Mouse (Mus musculus): ENCODE results near the gene Kcnn1. TPM values are rescaled to one million over a fixed set of nuclear protein-coding genes. Genes with fewer than 3 reads are reported as not detected.

Kcnn1 gene
- total RNA-seq, 2 experiments from 2014 or later = 27.9 to 33.2 TPM

DNA sequence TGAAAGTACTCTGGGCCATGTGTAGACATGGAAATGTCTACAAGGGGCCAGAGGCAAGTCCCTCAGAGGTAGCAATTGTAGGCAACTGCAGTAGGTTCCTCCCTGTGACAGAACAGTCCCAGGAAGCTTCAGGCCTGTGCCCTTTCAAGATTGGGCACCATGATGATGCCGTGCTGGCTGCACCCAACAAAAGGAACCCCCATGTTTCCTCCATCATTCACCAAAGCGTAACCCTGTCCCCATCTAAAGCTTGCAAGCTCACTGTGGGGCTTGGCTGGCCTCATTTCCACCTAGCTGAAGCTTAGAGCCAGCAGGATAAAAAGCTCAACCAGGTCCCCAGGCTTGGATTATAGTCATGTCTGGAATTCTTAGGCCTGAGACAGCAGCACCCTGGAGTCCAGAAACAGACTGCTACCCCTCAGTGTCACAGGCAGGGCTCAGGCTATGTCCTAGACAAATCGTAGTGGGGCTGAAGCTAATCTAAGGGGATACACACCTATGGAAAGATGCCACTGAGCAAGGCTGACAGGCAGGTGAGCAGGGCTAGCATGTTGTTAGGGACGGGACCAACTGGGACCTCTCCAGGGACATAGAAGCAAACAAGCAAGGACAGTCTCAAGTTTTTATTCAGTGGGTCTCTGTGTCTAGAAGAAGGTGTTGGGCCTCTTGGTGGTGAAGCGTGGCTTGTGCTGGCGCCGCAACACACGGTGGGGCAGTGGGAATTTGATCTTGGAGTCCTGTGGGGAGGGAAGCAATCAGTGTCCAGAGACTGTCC is 31.9 kb upstream of the Kcnn1 start:
- DNase-seq (ENCODE audit: extremely low spot score in 1 of 2, low spot score in 2 of 2) = no peak
- intact Hi-C loops (cut with DNase I) = loop anchor here (5.0 kb wide), 1 partner anchor 482 kb away; no protein-coding TSS in a partner anchor

DNA sequence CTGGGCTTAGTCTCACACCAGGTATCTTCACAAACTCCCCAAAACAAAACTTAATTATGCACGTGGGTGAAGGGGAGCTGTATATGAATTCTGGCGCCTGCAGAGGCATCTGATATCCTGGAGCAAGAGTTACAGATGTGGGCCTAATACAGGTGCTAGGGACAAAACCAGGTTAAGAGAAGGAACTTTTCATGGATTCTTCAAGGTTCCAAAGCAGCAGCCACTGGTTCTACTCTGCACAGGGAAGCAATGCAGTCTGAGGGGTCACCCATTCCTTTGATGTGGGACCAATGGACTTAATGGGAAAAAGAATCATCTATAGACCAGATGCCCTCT is 31.3 kb upstream of the Kcnn1 start:
- DNase-seq (ENCODE audit: extremely low spot score in 1 of 2, low spot score in 2 of 2) = no peak
- intact Hi-C loops (cut with DNase I) = no loop called here

DNA sequence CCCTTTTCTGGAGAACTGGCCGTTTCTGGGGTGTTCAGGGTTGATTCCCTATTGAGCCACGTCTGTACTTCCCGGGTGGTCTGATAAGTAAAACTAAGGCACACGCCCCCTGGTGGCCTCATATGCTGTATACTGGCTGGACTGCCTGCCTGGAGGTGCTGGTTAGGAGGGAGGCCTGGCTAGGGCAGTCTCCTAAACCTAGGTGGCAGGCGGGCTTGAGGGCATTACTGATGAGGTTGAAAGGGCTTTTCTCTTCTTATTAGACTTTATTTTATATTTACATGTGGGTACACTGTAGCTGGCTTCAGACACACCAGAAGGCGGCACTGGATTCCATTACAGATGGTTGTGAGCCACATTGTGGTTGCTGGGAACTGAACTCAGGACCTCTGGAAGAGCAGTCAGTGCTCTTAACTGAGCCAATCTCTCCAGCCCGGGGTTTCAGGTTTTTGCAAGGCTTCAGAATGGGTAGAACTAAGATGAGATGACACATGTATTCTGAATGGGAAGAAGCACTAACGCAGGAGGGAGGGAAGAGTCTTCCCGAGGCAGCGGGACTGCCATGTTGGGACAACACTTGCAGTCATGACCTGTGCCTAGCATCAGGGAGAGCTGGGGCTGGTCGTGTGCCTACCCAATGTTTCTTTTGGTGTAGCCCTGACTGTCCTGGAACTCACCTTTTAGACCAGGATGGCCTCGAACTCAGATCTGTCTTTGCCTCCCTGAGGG is 30.8 kb upstream of the Kcnn1 start:
- DNase-seq (ENCODE audit: extremely low spot score in 1 of 2, low spot score in 2 of 2) = peak; percentile 71 to 87
- intact Hi-C loops (cut with DNase I) = no loop called here

DNA sequence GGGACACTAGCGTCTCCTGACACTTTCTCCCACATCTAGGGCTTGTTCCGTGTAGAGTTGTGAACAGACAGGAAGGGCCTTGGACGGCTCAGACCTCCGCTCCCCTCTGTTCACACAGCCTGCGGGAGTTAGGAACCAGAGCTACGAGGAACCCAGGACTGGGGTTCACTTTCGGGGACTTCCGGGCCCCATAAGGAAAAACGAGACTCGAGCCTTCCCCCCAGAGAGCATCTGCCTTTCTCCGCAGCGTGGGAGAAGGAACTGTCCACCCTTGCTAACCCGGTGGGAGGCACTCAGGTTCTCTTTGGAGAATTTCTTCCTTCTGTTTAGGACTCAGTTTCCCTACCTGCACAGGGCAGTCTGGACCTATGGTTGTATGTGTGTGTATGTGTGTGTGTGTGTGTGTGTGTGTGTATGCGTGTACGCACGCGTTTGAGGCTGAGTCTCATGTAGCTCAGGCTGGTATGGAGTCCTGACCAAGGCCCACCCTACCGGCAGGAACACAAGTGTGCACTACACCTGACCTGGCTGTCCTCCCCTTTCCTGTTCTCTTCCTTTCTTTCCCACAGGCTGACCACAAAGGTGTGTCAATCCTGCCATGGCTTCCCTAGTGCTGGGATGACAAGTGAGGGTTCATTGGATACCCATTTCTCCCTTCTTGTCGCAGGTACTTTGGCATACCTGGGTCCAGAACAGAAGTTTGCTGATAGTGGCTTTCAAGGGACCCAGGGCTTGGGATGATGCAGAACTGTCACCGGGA is 30.0 kb upstream of the Kcnn1 start:
- no peak for DNase-seq (ENCODE audit: extremely low spot score in 1 of 2, low spot score in 2 of 2)
- intact Hi-C loops (cut with DNase I) = no loop called here

DNA sequence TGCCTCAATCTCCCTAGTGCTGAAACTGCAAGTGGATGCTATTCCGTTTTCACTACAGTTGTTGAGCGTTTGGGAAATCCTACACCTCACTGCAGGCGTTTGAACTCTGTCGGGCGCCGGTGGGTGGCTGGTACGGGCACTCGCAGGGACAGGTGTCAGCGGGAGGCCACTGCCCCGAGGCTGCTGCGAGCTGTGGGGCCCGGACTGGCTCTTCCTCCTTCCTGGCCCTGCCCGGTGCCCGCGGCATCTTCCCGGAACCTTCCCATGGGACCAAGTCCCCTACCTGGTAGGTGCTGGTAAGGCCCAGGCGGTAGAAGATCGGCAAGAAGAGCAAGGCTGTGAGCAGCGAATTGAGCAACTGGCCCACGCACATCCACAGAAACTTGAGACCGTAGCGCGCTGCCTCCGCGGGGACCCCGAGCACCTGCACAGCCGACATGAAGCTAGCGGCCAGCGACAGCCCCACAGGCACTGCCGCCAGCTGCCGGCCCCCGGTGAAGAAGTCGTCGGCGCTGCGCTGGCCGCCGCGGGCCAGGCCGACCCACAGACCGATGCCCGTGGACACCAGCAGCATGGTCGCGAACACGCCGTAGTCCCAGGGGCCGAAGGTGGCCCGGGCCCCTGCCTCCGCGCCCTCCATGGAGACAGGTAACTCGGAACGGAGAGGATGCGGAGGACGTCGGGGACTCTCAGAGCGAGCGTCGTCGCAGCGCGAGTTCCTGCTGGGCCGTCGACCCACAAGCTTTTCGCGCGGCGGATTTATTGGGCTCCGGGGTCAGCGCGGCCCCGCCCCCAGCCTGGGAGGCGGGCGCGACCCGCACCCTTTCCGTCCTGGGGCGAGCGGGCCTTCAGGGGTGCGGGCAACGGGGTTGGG is 29.2 kb upstream of the Kcnn1 start, which contains the start of gene Slc5a5:
Slc5a5 (minus strand) TSS at position 736 of the 874 bp plus-strand sequence.
- peak in 1 of 2 experiments; percentile 42 for DNase-seq (ENCODE audit: extremely low spot score in 1 of 2, low spot score in 2 of 2)
- intact Hi-C loops (cut with DNase I) = no loop called here

DNA sequence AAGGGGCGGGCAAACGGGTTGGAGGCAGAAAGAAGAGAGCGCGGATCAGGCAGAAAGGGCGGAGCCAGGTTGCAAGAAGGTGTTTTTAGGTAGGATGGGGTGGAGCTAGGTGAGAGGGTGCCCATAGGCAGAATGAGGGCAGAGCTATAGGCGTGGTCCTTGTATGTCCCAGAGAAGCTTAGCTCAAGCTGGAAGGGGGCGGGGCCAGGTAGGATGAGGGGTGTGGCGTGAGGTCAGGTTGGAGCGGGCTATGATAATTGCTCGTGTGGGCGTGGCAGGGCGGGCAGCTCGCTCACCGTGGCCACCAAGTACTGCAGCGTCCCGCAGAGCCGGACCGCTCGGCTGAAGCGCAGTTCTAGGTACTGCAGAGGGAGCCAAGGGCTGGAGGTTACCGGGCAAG is 28.3 kb upstream of the Kcnn1 start:
- intact Hi-C loops (cut with DNase I) = no loop called here
- peak in 1 of 2 experiments; percentile 61 for DNase-seq (ENCODE audit: extremely low spot score in 1 of 2, low spot score in 2 of 2)

DNA sequence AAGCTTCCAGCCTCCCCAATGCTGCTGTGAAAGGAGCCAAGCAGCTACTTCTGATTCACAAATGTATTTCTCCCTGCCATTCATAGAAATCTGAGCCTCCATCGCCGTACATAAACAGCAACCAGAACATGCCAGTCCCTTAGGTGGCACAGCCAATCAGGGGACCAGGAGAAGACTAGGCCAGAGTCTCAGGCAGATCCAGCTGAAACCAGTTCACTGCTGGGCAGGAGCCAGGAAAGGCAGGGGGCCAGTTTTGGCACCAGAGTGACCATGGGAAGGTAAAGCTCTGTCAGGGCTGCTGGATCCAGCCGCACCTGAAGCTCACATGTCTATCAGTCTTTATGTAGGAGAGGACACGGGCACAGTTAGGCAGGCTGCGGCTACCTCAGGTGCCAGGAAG is 27.6 kb upstream of the Kcnn1 start:
- peak in 1 of 2 experiments; percentile 33 for DNase-seq (ENCODE audit: extremely low spot score in 1 of 2, low spot score in 2 of 2)
- intact Hi-C loops (cut with DNase I) = no loop called here

DNA sequence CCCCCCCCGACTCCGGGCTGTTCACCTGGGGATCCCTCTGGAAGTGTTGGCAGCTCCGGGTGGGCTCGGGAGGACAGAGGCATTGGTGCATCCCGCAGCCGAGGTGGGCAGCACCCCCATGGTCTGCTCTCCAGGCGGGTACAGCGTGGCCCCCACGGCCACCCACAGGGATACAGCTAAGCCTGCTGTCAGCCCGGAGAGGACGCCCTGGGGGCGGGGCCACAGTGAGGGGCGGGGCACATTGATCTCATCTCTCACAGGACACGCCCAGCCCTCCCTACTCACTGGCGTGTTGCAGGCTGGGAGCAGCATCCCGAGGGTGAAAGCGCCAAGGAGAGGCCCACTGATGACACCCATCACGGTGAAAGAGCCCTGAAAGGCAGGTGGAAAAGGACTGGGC is 24.6 kb upstream of the Kcnn1 start:
- peak in 1 of 2 experiments; percentile 77 for DNase-seq (ENCODE audit: extremely low spot score in 1 of 2, low spot score in 2 of 2)
- intact Hi-C loops (cut with DNase I) = no loop called here

DNA sequence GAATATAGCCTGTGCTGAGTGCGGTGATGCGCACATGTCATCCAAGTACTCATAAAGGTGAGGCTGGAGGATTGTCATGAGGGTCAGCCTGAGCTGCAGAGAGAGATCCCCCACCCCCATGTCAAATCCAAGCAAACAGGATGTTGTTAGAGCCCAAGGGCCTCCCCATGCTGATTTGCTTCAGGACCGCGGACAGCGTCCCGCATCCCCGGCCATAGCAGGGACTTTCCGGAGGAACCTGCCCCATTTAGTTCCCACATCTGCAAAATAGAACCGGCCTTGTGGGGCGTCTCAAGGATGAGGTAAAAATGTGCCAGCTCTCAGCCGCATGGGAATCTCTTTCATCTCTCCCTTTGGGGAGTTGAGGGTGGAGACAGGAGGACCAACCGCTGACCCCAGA is 22.6 kb upstream of the Kcnn1 start:
- intact Hi-C loops (cut with DNase I) = no loop called here
- peak in 1 of 2 experiments; percentile 59 for DNase-seq (ENCODE audit: extremely low spot score in 1 of 2, low spot score in 2 of 2)

DNA sequence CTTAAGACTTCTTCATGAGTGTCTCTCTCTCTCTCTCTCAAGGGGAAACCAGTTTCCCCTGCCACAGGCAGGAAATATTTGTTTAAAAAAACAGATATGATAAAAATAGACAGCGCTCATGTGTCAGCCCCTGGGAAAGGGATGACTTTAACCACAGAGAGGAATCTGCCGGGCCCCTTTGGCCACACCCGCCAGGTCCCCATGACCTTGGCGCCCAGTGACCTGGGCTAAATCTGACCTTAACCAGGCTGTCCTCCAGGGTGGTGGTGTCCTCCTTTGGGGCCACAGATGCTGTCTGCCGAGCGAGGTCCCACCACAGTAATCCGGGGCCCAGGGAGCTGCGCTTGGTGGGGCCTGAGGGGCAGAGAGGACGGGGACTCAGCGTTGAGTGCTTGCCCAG is 21.6 kb upstream of the Kcnn1 start:
- DNase-seq (ENCODE audit: extremely low spot score in 1 of 2, low spot score in 2 of 2) = peak in 1 of 2 experiments; percentile 28
- intact Hi-C loops (cut with DNase I) = no loop called here

DNA sequence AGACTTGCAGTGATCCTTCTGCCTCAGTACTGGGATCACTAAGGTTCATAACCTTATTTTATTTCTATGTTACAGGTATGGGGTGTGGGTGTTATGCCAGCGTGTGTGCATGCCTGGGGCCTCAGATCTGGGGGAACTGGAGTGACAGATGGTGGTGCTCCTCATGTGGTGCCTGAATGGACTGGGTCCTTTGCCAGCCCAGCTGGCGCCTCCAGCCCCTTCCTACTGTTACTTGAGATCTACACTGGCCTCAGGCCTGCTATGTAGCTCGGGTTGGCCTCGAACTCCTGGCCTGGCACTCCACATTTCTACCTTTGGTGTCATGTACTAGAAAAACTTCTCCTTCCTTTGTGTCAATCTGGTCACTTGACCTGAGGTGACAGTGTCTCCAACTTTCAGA is 21.1 kb upstream of the Kcnn1 start:
- peak in 1 of 2 experiments; percentile 22 for DNase-seq (ENCODE audit: extremely low spot score in 1 of 2, low spot score in 2 of 2)
- intact Hi-C loops (cut with DNase I) = no loop called here

DNA sequence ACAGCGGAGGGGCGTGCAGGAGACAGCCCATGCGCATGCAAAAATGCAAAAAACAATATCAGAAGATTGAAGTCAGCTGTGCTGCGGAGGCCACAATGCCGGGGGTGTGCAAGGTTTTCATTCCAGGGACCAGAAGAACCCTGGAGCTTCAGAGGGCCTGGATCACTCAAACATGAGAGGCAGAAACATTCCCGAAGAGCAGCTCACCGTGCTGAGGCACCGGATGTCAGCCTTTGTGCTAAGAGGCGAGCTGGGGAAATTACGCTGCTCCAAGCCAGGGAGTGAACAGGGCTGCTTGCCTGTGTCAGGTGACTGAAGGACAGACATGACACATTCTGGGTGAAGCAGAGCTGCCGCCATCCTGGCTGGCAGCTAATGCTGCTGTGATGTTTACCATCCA is 17.5 kb upstream of the Kcnn1 start:
- DNase-seq (ENCODE audit: extremely low spot score in 1 of 2, low spot score in 2 of 2) = peak in 1 of 2 experiments; percentile 48
- intact Hi-C loops (cut with DNase I) = no loop called here

DNA sequence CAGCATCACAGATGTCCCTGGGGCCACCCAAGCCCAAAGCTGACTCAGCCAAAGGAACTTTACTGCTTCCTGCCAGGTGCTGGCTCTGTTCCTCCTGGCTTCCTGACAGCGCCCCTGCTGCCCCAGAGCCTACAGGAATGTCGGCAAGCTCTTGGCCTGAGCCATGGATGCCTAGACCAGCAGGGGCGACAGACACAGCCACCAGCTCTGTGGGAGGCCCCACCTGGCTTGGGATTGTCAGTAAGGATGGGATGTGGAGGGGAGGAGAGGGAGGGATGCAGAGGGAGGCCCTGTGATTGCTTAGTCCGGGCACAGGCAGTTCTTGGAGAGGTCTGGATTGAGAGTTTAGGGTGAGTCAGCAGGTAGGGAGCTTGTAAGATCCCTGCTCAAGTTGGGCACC is 17.1 kb upstream of the Kcnn1 start:
- intact Hi-C loops (cut with DNase I) = no loop called here
- peak in 1 of 2 experiments; percentile 88 for DNase-seq (ENCODE audit: extremely low spot score in 1 of 2, low spot score in 2 of 2)

DNA sequence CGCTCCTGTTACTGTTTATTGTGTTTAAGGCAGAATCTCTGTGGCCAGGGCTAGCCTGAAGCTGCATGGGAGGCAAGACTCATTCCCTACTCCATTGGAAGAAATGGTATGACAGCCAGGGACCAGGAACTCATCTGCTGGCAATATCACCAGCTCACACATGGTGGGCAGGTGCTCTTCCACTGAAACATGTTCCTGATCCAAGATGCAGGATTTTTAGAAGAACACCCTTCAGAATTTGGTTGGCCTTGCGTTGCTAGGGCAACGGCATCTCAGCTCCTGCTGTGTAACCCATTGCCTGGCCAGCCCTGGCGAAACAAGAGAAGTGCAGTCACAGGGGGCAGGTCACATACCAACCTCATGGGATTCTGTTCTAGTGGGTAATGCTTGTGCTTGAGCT is 16.4 kb upstream of the Kcnn1 start:
- intact Hi-C loops (cut with DNase I) = no loop called here
- DNase-seq (ENCODE audit: extremely low spot score in 1 of 2, low spot score in 2 of 2) = peak in 1 of 2 experiments; percentile 33

DNA sequence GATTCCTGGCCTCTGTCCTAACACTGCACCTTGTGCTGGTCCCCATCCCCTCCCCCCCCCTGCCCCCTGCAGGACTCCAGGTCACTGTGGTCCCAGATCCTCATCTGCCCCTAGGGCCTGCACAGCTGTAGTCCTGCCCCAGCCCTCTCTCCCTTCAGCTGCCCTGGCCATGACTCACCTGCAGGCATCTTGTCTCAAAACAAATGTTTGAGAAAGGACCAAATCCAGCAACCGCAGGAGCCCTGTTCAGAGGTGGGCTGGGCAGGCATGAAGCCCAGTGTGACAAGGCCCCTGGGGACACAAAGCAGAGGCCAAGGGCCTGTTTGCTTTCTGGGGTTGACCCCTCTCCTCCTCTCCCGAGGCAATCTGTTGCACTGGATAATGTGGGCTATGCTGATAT is 15.1 kb upstream of the Kcnn1 start:
- intact Hi-C loops (cut with DNase I) = no loop called here
- peak in 1 of 2 experiments; percentile 37 for DNase-seq (ENCODE audit: extremely low spot score in 1 of 2, low spot score in 2 of 2)

DNA sequence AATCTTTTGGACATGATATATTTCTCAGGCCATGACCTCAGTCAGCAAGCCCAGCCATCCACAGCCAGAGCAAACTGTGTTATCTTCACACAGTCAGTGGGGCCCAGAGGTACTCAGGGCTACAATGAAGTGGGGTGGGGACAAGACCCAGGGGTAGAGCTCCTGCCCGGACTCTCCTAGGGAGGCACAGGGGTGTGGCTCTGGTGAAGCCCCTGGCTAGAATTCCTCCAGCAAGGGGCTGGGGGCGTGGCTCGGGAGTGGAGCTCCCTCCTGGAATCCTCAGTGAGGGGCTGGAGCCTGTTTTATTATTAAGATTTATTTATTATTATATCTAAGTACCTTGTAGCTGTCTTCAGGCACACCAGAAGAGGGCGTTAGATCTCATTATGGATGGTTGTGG is 13.3 kb upstream of the Kcnn1 start:
- intact Hi-C loops (cut with DNase I) = no loop called here
- peak in 1 of 2 experiments; percentile 40 for DNase-seq (ENCODE audit: extremely low spot score in 1 of 2, low spot score in 2 of 2)

DNA sequence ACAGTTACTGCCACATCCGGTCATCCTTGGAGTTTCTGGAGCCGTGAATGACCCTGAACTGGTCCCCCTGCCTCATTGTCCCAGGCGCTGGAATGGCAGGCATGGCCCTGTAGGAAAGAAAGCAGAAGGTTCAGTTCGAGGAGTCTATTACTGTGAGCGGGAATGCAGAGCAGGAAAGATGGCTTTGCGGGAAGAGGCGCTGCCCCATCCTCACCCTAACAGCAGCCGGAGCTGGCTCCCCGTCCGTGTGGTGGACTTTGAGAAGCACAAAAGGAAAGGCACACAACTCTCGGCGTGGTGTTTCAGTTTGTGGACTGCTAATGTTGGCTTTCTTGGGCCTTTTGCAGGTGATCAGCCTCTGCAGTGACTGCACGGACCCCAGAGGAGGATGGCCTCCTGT is 11.4 kb upstream of the Kcnn1 start:
- peak in 1 of 2 experiments; percentile 18 for DNase-seq (ENCODE audit: extremely low spot score in 1 of 2, low spot score in 2 of 2)
- intact Hi-C loops (cut with DNase I) = no loop called here

DNA sequence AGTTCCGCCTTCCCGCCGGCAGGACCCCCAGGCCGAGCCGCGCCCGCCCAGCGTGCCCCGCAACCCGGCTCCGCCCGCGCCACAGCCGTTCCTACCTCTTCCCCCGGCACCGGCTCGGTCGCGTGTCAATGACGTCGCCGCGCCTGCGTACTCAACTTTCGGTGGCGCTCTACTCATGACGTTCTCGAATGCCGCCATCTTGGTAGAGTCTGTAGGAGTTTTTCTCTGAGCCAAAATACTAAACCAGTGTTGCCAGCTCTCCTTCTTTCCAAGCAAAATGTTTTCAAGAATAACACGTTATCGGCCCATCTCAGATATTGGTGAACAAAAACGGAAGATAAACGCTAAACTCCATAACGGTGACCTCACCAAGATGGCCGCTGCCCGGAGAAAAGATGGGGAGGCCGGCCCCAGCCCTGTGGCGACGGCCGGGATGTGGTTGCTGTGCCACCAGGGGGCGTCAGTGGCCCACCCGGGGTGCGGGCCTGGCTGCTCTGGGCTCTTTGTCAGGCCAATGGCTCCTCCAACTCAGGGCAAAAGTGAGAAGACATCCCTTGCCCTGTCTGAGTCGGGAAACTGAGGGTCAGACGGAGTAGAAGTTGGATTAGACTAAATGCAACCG is 10.4 kb upstream of the Kcnn1 start, which contains the start of gene Ccdc124:
Ccdc124 (minus strand) TSS at position 572 of the 622 bp plus-strand sequence.
- peak; percentile 95 to 97 for DNase-seq (ENCODE audit: extremely low spot score in 1 of 2, low spot score in 2 of 2)
- intact Hi-C loops (cut with DNase I) = no loop called here
